Mouse (Mus musculus): Measurements from ENCODE around the gene Tcf12. TPM values are rescaled to one million over a fixed set of nuclear protein-coding genes. Genes with fewer than 3 reads are reported as not detected.
A peak's percentile ranks its signal among the peaks of the same experiment; 100 is the strongest.

Tcf12 gene
- polyA plus RNA-seq (2015; fragmentation: Nextera tagmentation; extraction: Ambion mirVana) = 29.7 and 31.9 TPM in 2 replicates

- peak within 1 kb of the TSS; percentile 88 for H3K4me2 ChIP-seq
- H3K9ac ChIP-seq = peak within 1 kb of the TSS; percentile 100
- peak; percentile 70; the same call in 1 of the 2 replicates for ATAC-seq (ENCODE audit: extremely low read depth, insufficient number of reproducible peaks, low FRiP score, low TSS enrichment)
- peak within 1 kb of the TSS; percentile 96 for H3K27ac ChIP-seq (replicated peaks)
- H3K4me3 ChIP-seq = peak within 1 kb of the TSS; percentile 99
- H3K27me3 ChIP-seq (replicated peaks) = no peaks in the 10 kb centered on the region
- peaks cover 11% of the 10 kb centered on the region for H3K36me3 ChIP-seq
- no peaks in the 10 kb centered on the region for H3K9me3 ChIP-seq
- 2% methylated on average over 82 of the region's 88 CpGs for WGBS
- H3K4me1 ChIP-seq = peaks cover 24% of the 10 kb centered on the region
Observed at GRCm38 (mm10) chr9:72111622-72112550, at the start of gene Tcf12. Gene Tcf12 (minus strand): TSS chr9:72111871.

- WGBS = 83% methylated on average over 2 of the region's 2 CpGs
- Histone ChIP-seq H3K9ac (no peak overlapping the region), H3K4me3 (no peak overlapping the region), H3K9me3 (no peaks in the 10 kb centered on the region), H3K4me1 (0 out of 2 replicates have a peak, but pooled peaks cover 4% of the 10 kb centered on the region), H3K36me3 (no peaks in the 10 kb centered on the region), H3K27me3 (replicated peaks) (peaks cover 4% of the 10 kb centered on the region; the same call in 1 of the 2 replicates), H3K4me2 (no peak overlapping the region), H3K27ac (replicated peaks) (no peak overlapping the region)
- no peak for ATAC-seq (ENCODE audit: extremely low read depth, insufficient number of reproducible peaks, low FRiP score, low TSS enrichment)
Observed at GRCm38 (mm10) chr9:72158392-72158791, 46.7 kb upstream of the Tcf12 start.

- Histone ChIP-seq H3K9ac (no peak overlapping the region), H3K4me3 (no peak overlapping the region), H3K36me3 (no peaks in the 10 kb centered on the region), H3K27ac (replicated peaks) (no peak overlapping the region), H3K9me3 (no peaks in the 10 kb centered on the region), H3K27me3 (replicated peaks) (peaks cover 4% of the 10 kb centered on the region; the same call in 1 of the 2 replicates), H3K4me2 (no peak overlapping the region), H3K4me1 (0 out of 2 replicates have a peak, but pooled peaks cover 4% of the 10 kb centered on the region)
- ATAC-seq (ENCODE audit: extremely low read depth, insufficient number of reproducible peaks, low FRiP score, low TSS enrichment) = no peak
- 77% methylated on average over 1 of the region's 1 CpGs for WGBS
Observed at GRCm38 (mm10) chr9:72157091-72157490, 45.4 kb upstream of the Tcf12 start.

GRCm38 (mm10) chr9:72155250-72156138, 43.8 kb upstream of the Tcf12 start:
- Histone ChIP-seq H3K9me3 (no peaks in the 10 kb centered on the region; the same call in 1 of the 2 replicates), H3K36me3 (no peaks in the 10 kb centered on the region), H3K4me2 (peak overlapping the region; percentile 64), H3K27ac (replicated peaks) (no peak overlapping the region), H3K27me3 (replicated peaks) (peaks cover 4% of the 10 kb centered on the region; the same call in 1 of the 2 replicates), H3K4me3 (peak overlapping the region; percentile 37), H3K9ac (peak overlapping the region; percentile 64), H3K4me1 (0 out of 2 replicates have a peak, but pooled peaks cover 4% of the 10 kb centered on the region)
- 39% methylated on average over 21 of the region's 21 CpGs for WGBS
- ATAC-seq (ENCODE audit: extremely low read depth, insufficient number of reproducible peaks, low FRiP score, low TSS enrichment) = no peak

GRCm38 (mm10) chr9:72144148-72144547, 32.5 kb upstream of the Tcf12 start:
- Histone ChIP-seq H3K36me3 (no peaks in the 10 kb centered on the region), H3K4me2 (no peak overlapping the region), H3K4me1 (no peaks in the 10 kb centered on the region), H3K27ac (replicated peaks) (no peak overlapping the region), H3K27me3 (replicated peaks) (no peaks in the 10 kb centered on the region), H3K4me3 (no peak overlapping the region), H3K9me3 (no peaks in the 10 kb centered on the region), H3K9ac (no peak overlapping the region)
- no peak for ATAC-seq (ENCODE audit: extremely low read depth, insufficient number of reproducible peaks, low FRiP score, low TSS enrichment)
- 47% methylated on average over 5 of the region's 5 CpGs for WGBS

- ATAC-seq (ENCODE audit: extremely low read depth, insufficient number of reproducible peaks, low FRiP score, low TSS enrichment) = no peak
- Histone ChIP-seq H3K36me3 (no peaks in the 10 kb centered on the region), H3K4me1 (peaks cover 8% of the 10 kb centered on the region; the same call in 1 of the 2 replicates), H3K9ac (no peak overlapping the region), H3K4me2 (no peak overlapping the region), H3K9me3 (no peaks in the 10 kb centered on the region), H3K4me3 (no peak overlapping the region), H3K27me3 (replicated peaks) (no peaks in the 10 kb centered on the region), H3K27ac (replicated peaks) (no peak overlapping the region)
Observed at GRCm38 (mm10) chr9:72137899-72138298, 26.2 kb upstream of the Tcf12 start.

- no peaks in the 10 kb centered on the region for H3K27me3 ChIP-seq (replicated peaks)
- ATAC-seq (ENCODE audit: extremely low read depth, insufficient number of reproducible peaks, low FRiP score, low TSS enrichment) = no peak
- peaks cover 14% of the 10 kb centered on the region for H3K4me1 ChIP-seq
- H3K36me3 ChIP-seq = no peaks in the 10 kb centered on the region
- H3K27ac ChIP-seq (replicated peaks) = peak overlapping the region; percentile 93
- H3K4me2 ChIP-seq = peak overlapping the region; percentile 86
- H3K9ac ChIP-seq = peak overlapping the region; percentile 91
- WGBS = 49% methylated on average over 4 of the region's 4 CpGs
- H3K4me3 ChIP-seq = peak overlapping the region; percentile 67
- no peaks in the 10 kb centered on the region for H3K9me3 ChIP-seq
Observed at GRCm38 (mm10) chr9:72133772-72134245, 22.1 kb upstream of the Tcf12 start.

- Histone ChIP-seq H3K9me3 (no peaks in the 10 kb centered on the region), H3K27ac (replicated peaks) (peak overlapping the region; percentile 93)
- WGBS = 1% methylated on average over 56 of the region's 56 CpGs
Observed at GRCm38 (mm10) chr9:72133089-72133771, 21.6 kb upstream of the Tcf12 start.

GRCm38 (mm10) chr9:72132728-72133088, 21.0 kb upstream of the Tcf12 start:
- WGBS = under 1% methylated on average over 29 of the region's 29 CpGs
- H3K27ac ChIP-seq (replicated peaks) = peak overlapping the region; percentile 93
- no peaks in the 10 kb centered on the region for H3K36me3 ChIP-seq
- H3K27me3 ChIP-seq (replicated peaks) = no peaks in the 10 kb centered on the region
- H3K9ac ChIP-seq = peak overlapping the region; percentile 91
- no peak for ATAC-seq (ENCODE audit: extremely low read depth, insufficient number of reproducible peaks, low FRiP score, low TSS enrichment)
- H3K9me3 ChIP-seq = no peaks in the 10 kb centered on the region
- peak overlapping the region; percentile 86 for H3K4me2 ChIP-seq
- H3K4me1 ChIP-seq = peaks cover 14% of the 10 kb centered on the region
- peak overlapping the region; percentile 67 for H3K4me3 ChIP-seq

More at GRCm38 (mm10) chr9:72133089-72133771, 21.6 kb upstream of the Tcf12 start:
- Histone ChIP-seq H3K9ac (peak overlapping the region; percentile 91), H3K4me2 (peak overlapping the region; percentile 86), H3K4me3 (peak overlapping the region; percentile 67), H3K4me1 (peaks cover 14% of the 10 kb centered on the region), H3K27me3 (replicated peaks) (no peaks in the 10 kb centered on the region), H3K36me3 (no peaks in the 10 kb centered on the region)
- peak; percentile 82; the same call in 1 of the 2 replicates for ATAC-seq (ENCODE audit: extremely low read depth, insufficient number of reproducible peaks, low FRiP score, low TSS enrichment)

- WGBS = 78% methylated on average over 4 of the region's 4 CpGs
- Histone ChIP-seq H3K4me2 (no peak overlapping the region), H3K36me3 (no peaks in the 10 kb centered on the region), H3K9ac (no peak overlapping the region), H3K9me3 (no peaks in the 10 kb centered on the region), H3K27me3 (replicated peaks) (no peaks in the 10 kb centered on the region), H3K27ac (replicated peaks) (no peak overlapping the region), H3K4me3 (no peak overlapping the region), H3K4me1 (peaks cover 14% of the 10 kb centered on the region)
- ATAC-seq (ENCODE audit: extremely low read depth, insufficient number of reproducible peaks, low FRiP score, low TSS enrichment) = no peak
Observed at GRCm38 (mm10) chr9:72129884-72130283, 18.2 kb upstream of the Tcf12 start.

Data from heart, embryonic 13.5 days (tissue).